Mouse (Mus musculus) kidney, adult 9 months (tissue): ENCODE data around the gene Kcnd1.

ENCODE experiments used
- DNase-seq: peaks from one replicate; pipeline ENCODE4 v3.0.0; 2022

Gene Kcnd1

DNA sequence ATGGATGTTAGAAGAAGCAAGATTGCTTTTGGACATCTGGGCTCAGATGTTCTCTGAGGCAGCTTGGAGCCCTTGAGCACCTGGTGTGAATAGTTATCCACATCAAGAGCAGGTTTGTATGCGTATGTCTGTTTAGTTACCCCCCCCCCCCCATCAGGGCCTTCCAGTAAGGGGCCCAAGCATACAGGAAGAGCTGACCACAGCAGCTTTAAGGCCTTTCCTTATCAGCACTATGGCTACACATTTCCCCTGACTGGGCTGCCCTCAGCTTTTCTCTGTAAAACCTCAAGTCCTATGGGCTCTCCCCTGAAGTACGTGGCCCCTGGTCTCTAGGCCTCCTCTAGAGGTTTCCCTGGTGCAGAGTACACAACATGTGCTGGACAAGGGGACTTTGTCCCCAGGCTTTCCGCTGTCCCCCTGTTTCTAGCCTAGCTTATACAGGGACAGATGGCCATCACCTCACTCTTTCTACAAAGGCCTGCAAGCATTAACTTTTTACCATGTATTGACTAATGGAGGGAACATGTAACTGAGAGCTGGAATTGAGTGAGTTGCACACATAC is 37.2 kb downstream of the Kcnd1 start:
- DNase-seq: no peak

DNA sequence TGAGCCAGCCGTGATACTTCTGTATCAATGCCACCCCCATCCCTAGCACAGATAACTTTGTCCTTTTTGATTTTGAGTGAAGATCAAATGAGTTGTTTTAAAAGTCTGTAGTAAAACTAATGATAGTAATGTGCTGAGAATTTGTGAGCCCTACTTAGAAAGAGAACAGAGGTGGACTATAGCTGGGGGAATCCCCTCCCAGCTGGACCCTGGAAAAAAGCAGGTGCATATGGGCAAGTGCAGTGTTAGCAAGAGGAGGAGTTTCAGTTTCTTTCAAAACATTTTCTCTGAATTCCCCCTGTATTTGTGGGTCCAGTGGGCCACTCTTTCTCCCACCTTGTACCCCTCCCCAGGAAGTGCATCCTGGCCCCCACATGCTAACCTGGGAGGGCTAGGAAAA is 41.1 kb downstream of the Kcnd1 start:
- DNase-seq: no peak

DNA sequence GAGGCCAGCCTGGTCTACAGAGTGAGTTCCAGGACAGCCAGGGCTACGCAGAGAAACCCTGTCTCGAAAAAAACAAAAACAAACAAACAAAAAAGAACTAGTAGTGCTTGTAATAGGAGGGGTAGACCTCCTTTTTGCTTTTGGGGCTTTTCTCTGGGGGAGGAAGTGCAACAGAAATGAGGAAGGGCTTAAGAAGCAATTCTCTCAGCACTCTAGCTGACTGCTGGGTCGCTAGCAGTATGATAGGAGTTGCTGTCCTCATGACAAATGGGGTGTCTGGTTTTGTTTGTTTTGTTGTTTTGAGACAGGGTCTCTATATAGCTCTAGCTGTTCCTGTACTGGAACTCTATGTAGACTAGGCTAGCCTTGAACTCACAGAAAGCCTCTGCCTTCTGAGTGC is 42.5 kb downstream of the Kcnd1 start:
- no peak for DNase-seq

DNA sequence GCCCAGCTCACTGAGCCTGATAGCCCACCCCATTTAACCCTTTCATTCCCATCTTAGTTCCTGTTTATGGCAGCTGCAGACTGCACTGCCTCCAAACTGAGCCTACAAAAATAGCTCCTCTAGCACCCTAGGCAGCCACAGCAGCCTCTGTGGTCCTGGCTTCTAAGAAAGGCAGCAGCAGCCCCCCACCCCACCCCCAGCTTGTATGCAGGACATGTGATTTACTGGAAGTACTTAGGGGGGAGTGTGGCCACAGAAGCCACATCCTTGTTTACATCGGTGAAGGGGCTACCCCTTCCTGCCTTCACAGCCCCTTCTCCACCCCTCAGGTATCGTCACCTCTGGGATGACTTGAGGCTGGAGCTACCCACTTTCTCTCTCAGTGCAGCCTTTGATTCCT is 43.3 kb downstream of the Kcnd1 start:
- no peak for DNase-seq

DNA sequence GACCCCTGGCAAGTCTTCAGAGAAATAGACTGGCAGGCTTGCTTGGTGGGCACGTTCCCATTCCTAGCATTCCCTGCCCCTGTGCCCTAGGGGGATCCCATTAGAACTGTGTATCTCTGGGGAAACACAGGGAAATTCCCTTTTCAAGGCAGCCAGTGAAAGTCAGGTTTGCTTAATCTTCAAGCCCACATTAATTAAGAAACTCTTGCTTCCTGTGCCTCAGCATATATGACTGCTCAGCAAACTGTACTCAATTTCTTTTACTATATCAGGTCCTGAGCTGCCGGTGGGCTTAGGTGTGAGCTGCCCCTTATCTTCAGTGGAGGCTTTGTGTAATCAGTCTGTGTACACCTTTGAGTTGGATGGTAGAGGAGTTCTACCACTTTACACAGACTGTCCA is 43.7 kb downstream of the Kcnd1 start:
- DNase-seq: no peak

DNA sequence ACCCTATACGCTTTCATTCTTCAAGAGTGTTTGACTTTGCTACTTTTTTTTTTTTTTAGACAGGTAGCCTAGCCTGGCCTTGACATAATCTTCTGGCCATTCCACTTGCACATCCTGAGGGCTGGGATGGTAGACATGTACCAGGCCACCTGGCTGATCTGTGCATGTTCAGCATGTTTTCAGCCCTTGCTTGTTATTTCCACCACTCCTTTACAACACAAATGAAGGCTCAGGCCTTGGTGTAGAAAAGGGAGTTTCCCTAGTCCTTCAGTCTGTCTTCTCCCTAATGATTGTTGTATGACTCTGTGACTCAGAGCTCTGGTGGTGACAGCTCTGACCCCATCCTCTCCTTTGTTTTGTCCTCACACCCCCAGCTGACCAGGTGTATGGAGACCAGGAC is 45.1 kb downstream of the Kcnd1 start:
- DNase-seq: no peak

DNA sequence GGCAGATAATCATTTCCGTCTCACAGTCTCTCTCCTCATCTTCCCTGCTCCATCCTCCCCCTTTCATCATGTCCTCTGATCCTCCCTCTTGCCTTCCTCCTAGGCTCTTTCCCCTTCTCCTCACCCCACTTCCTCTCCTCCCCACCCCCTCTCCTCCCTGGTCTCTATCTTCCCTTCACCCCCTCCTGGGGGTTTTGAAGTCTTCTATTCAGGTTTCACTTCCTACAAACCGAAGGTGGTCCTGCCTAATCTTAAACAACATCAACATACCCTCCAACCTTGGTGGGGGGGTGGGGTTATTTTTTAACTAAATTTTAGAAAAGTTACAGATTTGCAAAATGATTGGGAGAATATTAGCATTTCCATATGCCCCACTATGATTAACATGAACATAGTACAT is 46.4 kb downstream of the Kcnd1 start:
- no peak for DNase-seq

DNA sequence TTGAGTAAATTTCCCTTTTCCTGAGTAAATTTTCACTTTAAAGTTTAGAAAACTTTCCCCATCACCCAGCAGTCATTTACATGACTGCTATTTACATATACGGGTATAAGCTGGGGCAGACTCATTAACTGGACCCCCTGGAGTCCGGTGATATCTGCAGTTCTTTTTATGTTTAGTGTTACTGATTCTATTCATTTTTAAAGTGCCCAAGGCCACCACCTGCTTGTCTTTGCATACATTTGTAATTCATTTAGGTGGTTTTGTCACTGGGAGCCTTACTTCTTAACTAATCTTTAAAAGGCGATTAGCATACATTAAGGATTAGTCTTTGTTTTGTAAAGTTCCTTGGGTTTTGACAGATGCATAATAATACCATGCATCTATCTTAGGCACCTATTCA is 47.7 kb downstream of the Kcnd1 start:
- DNase-seq: no peak

DNA sequence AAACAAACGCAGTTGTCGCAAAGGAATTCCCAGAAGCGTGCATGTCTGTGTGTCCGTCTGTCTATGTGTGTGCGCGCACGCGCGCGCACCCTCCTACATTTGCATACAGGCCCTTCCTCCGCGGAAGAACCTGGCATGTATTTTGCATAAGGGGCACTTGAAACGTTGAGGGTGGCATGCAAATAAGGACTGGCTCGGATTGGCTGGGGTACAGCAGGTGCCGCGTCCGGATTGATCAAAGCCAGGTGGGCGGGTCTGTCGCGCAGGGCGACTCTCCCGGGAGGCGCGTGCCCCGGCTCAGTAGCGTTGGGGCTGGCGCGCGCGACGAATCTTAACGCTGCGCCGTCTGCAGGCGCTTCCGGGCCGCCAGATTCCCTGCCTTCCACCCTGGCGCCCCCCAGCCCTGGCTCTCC is 55.9 kb downstream of the Kcnd1 start, which contains the start of gene Pim2:
TSS of gene Pim2 (plus strand) at position 256 of the 413 bp plus-strand sequence.
- DNase-seq: peak; percentile 89

DNA sequence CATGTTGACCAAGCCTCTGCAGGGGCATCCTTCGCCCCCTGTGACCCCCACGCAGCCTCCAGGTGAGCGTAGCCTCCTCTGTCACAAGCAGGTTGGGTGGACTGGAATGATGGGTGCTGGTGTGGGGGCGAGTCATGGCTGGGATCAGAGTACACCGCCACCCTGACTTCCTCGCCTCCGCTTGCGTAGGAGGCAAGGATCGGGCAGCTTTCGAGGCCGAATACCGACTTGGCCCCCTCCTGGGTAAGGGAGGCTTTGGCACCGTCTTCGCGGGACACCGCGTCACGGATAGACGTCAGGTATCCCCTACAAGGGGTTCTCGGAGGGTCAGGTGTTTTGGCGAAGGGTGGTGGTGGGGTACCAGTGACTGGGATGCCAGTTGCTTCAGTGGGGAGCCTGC is 56.4 kb downstream of the Kcnd1 start:
- no peak for DNase-seq

DNA sequence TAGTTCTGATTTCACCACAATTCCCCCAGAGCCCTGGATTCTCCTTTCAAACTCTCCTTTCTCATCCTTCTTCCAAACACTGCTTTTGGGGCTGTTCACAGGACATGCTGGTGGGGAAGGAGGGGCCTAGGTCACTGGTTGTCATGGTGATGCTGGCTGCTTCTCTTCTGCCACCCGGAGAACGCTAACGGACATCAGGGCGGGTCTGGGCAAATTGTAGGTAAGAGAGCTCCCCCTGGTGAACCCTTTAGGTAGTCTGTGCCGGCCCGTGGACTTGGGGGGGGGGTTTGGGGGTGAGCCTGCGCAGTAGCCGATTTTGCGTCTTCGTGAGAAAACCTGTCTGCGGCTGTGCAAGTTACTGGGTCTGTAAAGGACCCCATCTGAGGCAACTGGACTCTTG is 57.7 kb downstream of the Kcnd1 start:
- DNase-seq: peak; percentile 73

DNA sequence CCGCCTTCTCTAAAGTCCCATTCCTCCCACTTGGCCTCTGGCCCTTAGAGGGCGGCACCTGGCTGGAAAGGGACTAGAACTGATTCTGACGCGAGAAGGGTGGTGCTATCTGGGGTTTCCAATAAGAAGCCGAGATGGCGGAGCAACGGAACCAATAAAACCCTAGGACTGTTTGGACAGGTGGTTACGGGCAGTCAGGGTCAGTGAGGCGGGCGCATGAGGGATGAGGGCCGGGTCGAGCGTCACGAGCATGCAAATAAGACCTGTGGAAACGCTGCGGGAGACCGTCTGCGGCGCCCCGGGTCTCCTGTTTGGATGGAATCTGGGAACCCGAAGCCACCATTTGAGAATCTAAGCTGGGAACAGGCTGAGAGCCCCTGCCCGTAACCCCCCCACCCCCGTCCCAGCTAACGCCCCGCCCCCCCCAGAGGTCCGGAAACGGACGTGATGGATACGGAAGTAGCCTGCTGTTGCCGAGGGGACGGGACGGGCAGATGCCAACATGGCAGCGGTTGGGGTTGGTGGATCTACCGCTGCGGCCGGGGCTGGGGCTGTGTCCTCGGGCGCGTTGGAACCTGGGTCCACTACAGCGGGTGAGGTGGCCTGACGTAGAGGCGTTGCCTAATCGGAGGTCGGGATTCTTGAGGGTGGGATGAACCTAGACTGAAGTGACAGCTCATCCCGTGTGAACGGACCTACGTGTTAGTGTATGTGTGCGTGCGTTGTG is 61.9 kb downstream of the Kcnd1 start, which contains the start of gene Slc35a2:
TSS of gene Slc35a2 (plus strand) at position 188 of the 727 bp plus-strand sequence.
- DNase-seq: peak; percentile 95
